Mouse (Mus musculus): ENCODE results near the gene Zfp217. TPM values are rescaled to one million over a fixed set of nuclear protein-coding genes. Genes with fewer than 3 reads are reported as not detected.

Gene Zfp217
- polyA plus RNA-seq, 1 experiment: 0.98 TPM

GRCm38 (mm10) chr2:170103341-170103740 lies 44.6 kb downstream of the Zfp217 start:
- no peak for TF ChIP-seq CTCF (IDR thresholded peaks at IDR 0.05; ENCODE audit: borderline replicate concordance, insufficient read depth, low read depth, low read length)
- TF ChIP-seq POLR2A (IDR thresholded peaks at IDR 0.05; ENCODE audit: borderline replicate concordance, insufficient read depth, low read length): no peak
- no peak for DNase-seq
- Histone ChIP-seq H3K27me3 (ENCODE audit: control insufficient read depth, insufficient read depth, low read length) (no peaks in the 10 kb centered on the region), H3K4me1 (ENCODE audit: control insufficient read depth, insufficient read depth, low read length) (no peaks in the 10 kb centered on the region), H3K27ac (ENCODE audit: insufficient read depth, low read length) (no peak overlapping the region), H3K4me3 (replicated peaks; ENCODE audit: insufficient read depth, low read depth, low read length) (no peak overlapping the region)
- WGBS: 83% methylated on average over 5 of the region's 5 CpGs

- TF ChIP-seq POLR2A (IDR thresholded peaks at IDR 0.05; ENCODE audit: borderline replicate concordance, insufficient read depth, low read length): no peak
- no peak for TF ChIP-seq CTCF (IDR thresholded peaks at IDR 0.05; ENCODE audit: borderline replicate concordance, insufficient read depth, low read depth, low read length)
- H3K4me3 ChIP-seq (replicated peaks; ENCODE audit: insufficient read depth, low read depth, low read length): no peak overlapping the region
Measured at GRCm38 (mm10) chr2:170101932-170102331, 46.0 kb downstream of the Zfp217 start.

GRCm38 (mm10) chr2:170101132-170101531 lies 46.8 kb downstream of the Zfp217 start:
- Histone ChIP-seq H3K27me3 (ENCODE audit: control insufficient read depth, insufficient read depth, low read length) (no peaks in the 10 kb centered on the region), H3K27ac (ENCODE audit: insufficient read depth, low read length) (no peak overlapping the region), H3K4me3 (replicated peaks; ENCODE audit: insufficient read depth, low read depth, low read length) (no peak overlapping the region), H3K4me1 (ENCODE audit: control insufficient read depth, insufficient read depth, low read length) (no peaks in the 10 kb centered on the region)
- no peak for TF ChIP-seq POLR2A (IDR thresholded peaks at IDR 0.05; ENCODE audit: borderline replicate concordance, insufficient read depth, low read length)
- peak; percentile 96 for TF ChIP-seq CTCF (IDR thresholded peaks at IDR 0.05; ENCODE audit: borderline replicate concordance, insufficient read depth, low read depth, low read length)
- WGBS: 3% methylated on average over 12 of the region's 12 CpGs
- peak; percentile 57 to 81 for DNase-seq

More at GRCm38 (mm10) chr2:170101932-170102331, 46.0 kb downstream of the Zfp217 start:
- H3K27me3 ChIP-seq (ENCODE audit: control insufficient read depth, insufficient read depth, low read length): no peaks in the 10 kb centered on the region
- no peak for DNase-seq
- no peaks in the 10 kb centered on the region for H3K4me1 ChIP-seq (ENCODE audit: control insufficient read depth, insufficient read depth, low read length)
- WGBS: 63% methylated on average over 7 of the region's 7 CpGs
- no peak overlapping the region for H3K27ac ChIP-seq (ENCODE audit: insufficient read depth, low read length)

- 86% methylated on average over 9 of the region's 9 CpGs for WGBS
- Histone ChIP-seq H3K27me3 (ENCODE audit: control insufficient read depth, insufficient read depth, low read length) (no peaks in the 10 kb centered on the region), H3K4me3 (replicated peaks; ENCODE audit: insufficient read depth, low read depth, low read length) (no peak overlapping the region), H3K27ac (ENCODE audit: insufficient read depth, low read length) (no peak overlapping the region), H3K4me1 (ENCODE audit: control insufficient read depth, insufficient read depth, low read length) (no peaks in the 10 kb centered on the region)
- no peak for DNase-seq
- TF ChIP-seq CTCF (IDR thresholded peaks at IDR 0.05; ENCODE audit: borderline replicate concordance, insufficient read depth, low read depth, low read length) (no peak), POLR2A (IDR thresholded peaks at IDR 0.05; ENCODE audit: borderline replicate concordance, insufficient read depth, low read length) (no peak)
Measured at GRCm38 (mm10) chr2:170094871-170095270, 53.0 kb downstream of the Zfp217 start.

- WGBS: 93% methylated on average over 17 of the region's 17 CpGs
- Histone ChIP-seq H3K4me1 (ENCODE audit: control insufficient read depth, insufficient read depth, low read length) (no peaks in the 10 kb centered on the region), H3K27me3 (ENCODE audit: control insufficient read depth, insufficient read depth, low read length) (no peaks in the 10 kb centered on the region), H3K27ac (ENCODE audit: insufficient read depth, low read length) (no peak overlapping the region), H3K4me3 (replicated peaks; ENCODE audit: insufficient read depth, low read depth, low read length) (no peak overlapping the region)
- no peak for DNase-seq
- TF ChIP-seq CTCF (IDR thresholded peaks at IDR 0.05; ENCODE audit: borderline replicate concordance, insufficient read depth, low read depth, low read length): no peak
- no peak for TF ChIP-seq POLR2A (IDR thresholded peaks at IDR 0.05; ENCODE audit: borderline replicate concordance, insufficient read depth, low read length)
Measured at GRCm38 (mm10) chr2:170094220-170094619, 53.7 kb downstream of the Zfp217 start.

- H3K27me3 ChIP-seq (ENCODE audit: control insufficient read depth, insufficient read depth, low read length): no peaks in the 10 kb centered on the region
- no peaks in the 10 kb centered on the region for H3K4me1 ChIP-seq (ENCODE audit: control insufficient read depth, insufficient read depth, low read length)
- 67% methylated on average over 10 of the region's 10 CpGs for WGBS
- no peak for DNase-seq
- H3K4me3 ChIP-seq (replicated peaks; ENCODE audit: insufficient read depth, low read depth, low read length): no peak overlapping the region
- TF ChIP-seq POLR2A (IDR thresholded peaks at IDR 0.05; ENCODE audit: borderline replicate concordance, insufficient read depth, low read length) (no peak), CTCF (IDR thresholded peaks at IDR 0.05; ENCODE audit: borderline replicate concordance, insufficient read depth, low read depth, low read length) (no peak)
- no peak overlapping the region for H3K27ac ChIP-seq (ENCODE audit: insufficient read depth, low read length)
Measured at GRCm38 (mm10) chr2:170091563-170092443, 56.1 kb downstream of the Zfp217 start.

GRCm38 (mm10) chr2:170078442-170079017 lies 69.4 kb downstream of the Zfp217 start:
- TF ChIP-seq POLR2A (IDR thresholded peaks at IDR 0.05; ENCODE audit: borderline replicate concordance, insufficient read depth, low read length) (no peak), CTCF (IDR thresholded peaks at IDR 0.05; ENCODE audit: borderline replicate concordance, insufficient read depth, low read depth, low read length) (no peak)
- Histone ChIP-seq H3K4me3 (replicated peaks; ENCODE audit: insufficient read depth, low read depth, low read length) (no peak overlapping the region), H3K4me1 (ENCODE audit: control insufficient read depth, insufficient read depth, low read length) (no peaks in the 10 kb centered on the region), H3K27ac (ENCODE audit: insufficient read depth, low read length) (no peak overlapping the region), H3K27me3 (ENCODE audit: control insufficient read depth, insufficient read depth, low read length) (no peaks in the 10 kb centered on the region; the same call in 1 of the 2 replicates)
- DNase-seq: no peak
- 56% methylated on average over 15 of the region's 15 CpGs for WGBS
